Mouse (Mus musculus) olfactory bulb, adult 2 months (tissue): Measurements from ENCODE around the gene Wdr6.

ENCODE experiments used
- CTCF ChIP-seq: fragments of 200-500 bp; IDR thresholded peaks from 2 replicates; pipeline ENCODE4 v1.5.1; 2012; ENCODE audit warnings: low read depth, mild to moderate bottlenecking, low read length, moderate library complexity; ENCODE audit not compliant: insufficient read depth
- POLR2A ChIP-seq: fragments of 200-500 bp; IDR thresholded peaks from 2 replicates; pipeline ENCODE4 v1.6.1; 2012; ENCODE audit warnings: mild to moderate bottlenecking, low read depth, low read length, moderate library complexity; ENCODE audit not compliant: insufficient read depth

DNA sequence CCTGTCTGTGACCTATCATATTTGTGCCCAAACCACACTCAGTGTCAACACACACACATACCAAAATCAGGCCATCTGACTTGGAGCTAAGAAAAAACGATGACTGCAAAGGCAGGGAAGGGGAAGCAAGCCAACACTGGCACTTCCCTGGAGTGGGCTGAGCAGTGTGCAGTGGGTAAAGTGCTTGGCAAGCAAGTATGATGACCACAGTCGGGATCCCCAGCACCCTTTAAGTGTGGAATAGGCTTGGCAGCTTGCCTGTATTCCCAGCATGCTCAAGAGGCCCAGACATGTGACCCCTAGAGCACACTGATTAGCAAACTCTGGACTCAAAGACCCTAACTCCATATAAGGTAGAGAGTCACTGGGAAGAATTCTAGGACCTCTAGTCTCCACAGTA lies 48.0 kb upstream of the Wdr6 start:
- no peak for TF ChIP-seq POLR2A
- no peak for TF ChIP-seq CTCF
